Mouse (Mus musculus): ENCODE measurements around the gene Tox4. TPM values are rescaled to one million over a fixed set of nuclear protein-coding genes. Genes with fewer than 3 reads are reported as not detected.

The Tox4 gene
- total RNA-seq (2014; rRNA removed; ENCODE audit: low replicate concordance) (30.1 and 63.3 TPM in 2 replicates), polyA plus RNA-seq (2015; fragmentation: Nextera tagmentation; extraction: Ambion mirVana) (21.8 and 22.0 TPM in 2 replicates)

DNA sequence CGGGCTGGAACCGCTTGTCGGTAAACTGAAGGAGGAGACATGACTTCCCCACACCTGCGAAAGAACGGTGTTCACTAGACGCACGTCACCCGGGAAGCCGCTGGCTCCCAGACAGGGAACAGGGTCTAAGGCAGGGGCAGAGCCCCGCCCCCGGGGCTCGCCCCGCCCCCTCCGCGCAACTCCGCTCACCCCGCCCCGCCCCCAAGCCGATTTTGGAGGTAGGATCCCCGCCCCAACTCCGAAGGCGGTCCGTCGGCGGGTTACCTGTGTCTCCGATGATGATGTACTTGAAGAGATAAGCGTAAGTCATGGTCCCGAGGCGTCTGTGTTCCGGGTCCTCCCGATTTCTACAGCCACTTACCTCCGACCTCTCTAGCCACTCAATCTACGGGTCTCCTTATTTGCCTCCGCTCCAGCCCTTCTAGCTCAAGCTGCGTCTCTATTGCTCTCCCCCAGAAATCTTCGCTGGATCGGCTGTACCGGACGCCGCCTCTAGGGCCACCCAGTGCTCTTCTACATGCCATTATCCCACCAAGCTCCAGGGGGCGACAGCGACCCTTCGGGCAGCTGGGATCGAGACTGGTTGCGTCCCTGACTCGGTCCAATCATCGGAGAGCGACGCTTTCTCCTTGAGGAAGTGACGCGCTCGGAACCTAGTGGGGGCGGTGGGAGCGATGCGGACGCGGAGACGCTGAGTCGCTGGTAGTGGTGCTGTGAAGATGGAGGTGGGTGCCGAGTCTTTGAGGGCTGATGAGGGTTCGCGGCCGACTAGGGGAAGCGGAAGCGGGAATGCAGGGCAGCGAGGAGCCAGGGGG lies at the start of gene Tox4, which contains the start of gene Rab2b:
TSS of gene Tox4 (plus strand) at position 215 of the 815 bp plus-strand sequence.
TSS of gene Rab2b (minus strand) at position 614 of the 815 bp plus-strand sequence.
- Histone ChIP-seq H3K27ac (ENCODE audit: low read depth) (peak within 1 kb of the TSS; percentile 87), H3K36me3 (replicated peaks; ENCODE audit: control insufficient read depth, insufficient read depth, low read length) (peaks cover 15% of the 10 kb centered on the region), H3K4me1 (ENCODE audit: control insufficient read depth, insufficient read depth) (no peaks in the 10 kb centered on the region), H3K4me3 (ENCODE audit: low read depth, low read length) (peak within 1 kb of the TSS; percentile 88), H3K4me2 (ENCODE audit: low read depth, low read length) (peak within 1 kb of the TSS; percentile 69), H3K9ac (replicated peaks; ENCODE audit: low read depth, low read length) (peak within 1 kb of the TSS; percentile 86), H3K9me3 (replicated peaks; ENCODE audit: control insufficient read depth, low read length) (no peaks in the 10 kb centered on the region), H3K27me3 (ENCODE audit: control insufficient read depth, insufficient read depth, low read length) (no peaks in the 10 kb centered on the region)
- DNase-seq (ENCODE audit: low spot score) (peak; percentile 98), ATAC-seq (ENCODE audit: insufficient read depth, low read depth) (peak; percentile 95)
- peak; percentile 51; the same call in 1 of the 2 replicates for TF ChIP-seq EP300 (IDR thresholded peaks at IDR 0.05; ENCODE audit: low read depth)
- peak; percentile 100 for TF ChIP-seq CTCF (IDR thresholded peaks at IDR 0.05; ENCODE audit: low read depth)
- WGBS: under 1% methylated on average over 66 of the region's 66 CpGs

GRCm38 (mm10) chr14:52232249-52232648 lies 46.7 kb upstream of the Tox4 start:
- 71% methylated on average over 6 of the region's 6 CpGs for WGBS
- Histone ChIP-seq H3K27ac (ENCODE audit: low read depth) (no peak overlapping the region), H3K4me1 (ENCODE audit: control insufficient read depth, insufficient read depth) (no peaks in the 10 kb centered on the region), H3K9ac (replicated peaks; ENCODE audit: low read depth, low read length) (no peak overlapping the region), H3K36me3 (replicated peaks; ENCODE audit: control insufficient read depth, insufficient read depth, low read length) (peaks cover 88% of the 10 kb centered on the region), H3K4me3 (ENCODE audit: low read depth, low read length) (no peak overlapping the region), H3K27me3 (ENCODE audit: control insufficient read depth, insufficient read depth, low read length) (no peaks in the 10 kb centered on the region), H3K4me2 (ENCODE audit: low read depth, low read length) (no peak overlapping the region), H3K9me3 (replicated peaks; ENCODE audit: control insufficient read depth, low read length) (no peaks in the 10 kb centered on the region)
- DNase-seq (ENCODE audit: low spot score) (no peak), ATAC-seq (ENCODE audit: insufficient read depth, low read depth) (no peak)
- TF ChIP-seq CTCF (IDR thresholded peaks at IDR 0.05; ENCODE audit: low read depth) (no peak), EP300 (IDR thresholded peaks at IDR 0.05; ENCODE audit: low read depth) (no peak)

DNA sequence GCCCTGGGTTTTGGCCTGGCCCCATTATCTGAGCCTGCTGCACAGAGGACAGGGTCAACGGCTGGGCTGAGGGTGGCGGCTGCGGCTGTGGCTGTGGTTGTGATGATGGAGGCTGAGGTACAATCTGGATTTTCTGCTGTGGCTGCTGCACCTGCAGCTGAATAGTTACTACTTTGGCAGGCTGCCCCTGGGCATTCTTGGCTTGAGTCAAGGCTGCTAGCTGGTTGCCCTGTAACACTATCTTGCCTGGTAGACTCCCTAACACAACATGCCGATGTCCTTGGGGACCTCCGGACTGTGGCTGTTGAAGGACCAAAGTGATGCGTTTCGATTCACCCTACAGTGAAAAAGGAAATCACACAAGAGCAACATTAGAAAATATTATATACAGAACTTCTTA lies 43.8 kb upstream of the Tox4 start:
- Histone ChIP-seq H3K27me3 (ENCODE audit: control insufficient read depth, insufficient read depth, low read length) (no peaks in the 10 kb centered on the region), H3K9me3 (replicated peaks; ENCODE audit: control insufficient read depth, low read length) (no peaks in the 10 kb centered on the region), H3K4me1 (ENCODE audit: control insufficient read depth, insufficient read depth) (no peaks in the 10 kb centered on the region), H3K9ac (replicated peaks; ENCODE audit: low read depth, low read length) (0 out of 2 replicates have a peak overlapping the region, but pooled peaks have one; percentile 6), H3K4me3 (ENCODE audit: low read depth, low read length) (no peak overlapping the region), H3K27ac (ENCODE audit: low read depth) (no peak overlapping the region), H3K4me2 (ENCODE audit: low read depth, low read length) (no peak overlapping the region), H3K36me3 (replicated peaks; ENCODE audit: control insufficient read depth, insufficient read depth, low read length) (peaks cover 68% of the 10 kb centered on the region)
- DNase-seq (ENCODE audit: low spot score): no peak
- TF ChIP-seq CTCF (IDR thresholded peaks at IDR 0.05; ENCODE audit: low read depth): no peak
- TF ChIP-seq EP300 (IDR thresholded peaks at IDR 0.05; ENCODE audit: low read depth): no peak
- WGBS: 57% methylated on average over 7 of the region's 7 CpGs
- ATAC-seq (ENCODE audit: insufficient read depth, low read depth): peak; percentile 75

DNA sequence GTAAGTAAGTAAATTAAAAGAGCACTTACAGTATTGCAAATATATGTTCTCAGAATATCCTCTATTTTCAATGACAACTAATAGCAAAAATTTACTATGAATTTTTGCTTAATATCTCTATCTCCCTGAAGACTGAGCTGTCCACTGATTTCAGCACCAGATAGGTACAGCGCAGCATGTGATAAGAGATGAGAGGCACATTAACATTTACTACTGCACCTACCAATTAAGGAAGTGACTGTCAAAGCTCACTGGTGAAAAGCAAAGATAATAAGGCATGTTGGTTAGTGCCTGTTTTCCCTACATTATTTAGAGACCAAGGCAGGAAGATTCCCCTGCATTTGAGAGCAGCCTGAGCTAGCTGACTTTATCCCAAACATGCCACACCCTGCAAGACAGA lies 42.7 kb upstream of the Tox4 start:
- no peak overlapping the region for H3K27ac ChIP-seq (ENCODE audit: low read depth)
- ATAC-seq (ENCODE audit: insufficient read depth, low read depth) (no peak), DNase-seq (ENCODE audit: low spot score) (no peak)
- H3K4me1 ChIP-seq (ENCODE audit: control insufficient read depth, insufficient read depth): no peaks in the 10 kb centered on the region
- H3K36me3 ChIP-seq (replicated peaks; ENCODE audit: control insufficient read depth, insufficient read depth, low read length): peaks cover 57% of the 10 kb centered on the region
- no peaks in the 10 kb centered on the region for H3K9me3 ChIP-seq (replicated peaks; ENCODE audit: control insufficient read depth, low read length)
- H3K9ac ChIP-seq (replicated peaks; ENCODE audit: low read depth, low read length): no peak overlapping the region
- no peaks in the 10 kb centered on the region for H3K27me3 ChIP-seq (ENCODE audit: control insufficient read depth, insufficient read depth, low read length)
- H3K4me2 ChIP-seq (ENCODE audit: low read depth, low read length): no peak overlapping the region
- H3K4me3 ChIP-seq (ENCODE audit: low read depth, low read length): no peak overlapping the region
- WGBS: 90% methylated on average over 1 of the region's 1 CpGs
- TF ChIP-seq EP300 (IDR thresholded peaks at IDR 0.05; ENCODE audit: low read depth) (no peak), CTCF (IDR thresholded peaks at IDR 0.05; ENCODE audit: low read depth) (no peak)

GRCm38 (mm10) chr14:52244041-52244689 lies 34.8 kb upstream of the Tox4 start:
- no peaks in the 10 kb centered on the region for H3K27me3 ChIP-seq (ENCODE audit: control insufficient read depth, insufficient read depth, low read length)
- H3K9me3 ChIP-seq (replicated peaks; ENCODE audit: control insufficient read depth, low read length): no peaks in the 10 kb centered on the region
- H3K36me3 ChIP-seq (replicated peaks; ENCODE audit: control insufficient read depth, insufficient read depth, low read length): no peaks in the 10 kb centered on the region
- peak overlapping the region; percentile 79 for H3K4me3 ChIP-seq (ENCODE audit: low read depth, low read length)
- 0 out of 2 replicates have a peak, but pooled peaks cover 7% of the 10 kb centered on the region for H3K4me1 ChIP-seq (ENCODE audit: control insufficient read depth, insufficient read depth)
- H3K27ac ChIP-seq (ENCODE audit: low read depth): peak overlapping the region; percentile 73
- no peak for TF ChIP-seq EP300 (IDR thresholded peaks at IDR 0.05; ENCODE audit: low read depth)
- no peak for TF ChIP-seq CTCF (IDR thresholded peaks at IDR 0.05; ENCODE audit: low read depth)
- peak; percentile 97 for DNase-seq (ENCODE audit: low spot score)
- under 1% methylated on average over 32 of the region's 32 CpGs for WGBS
- peak overlapping the region; percentile 68 for H3K9ac ChIP-seq (replicated peaks; ENCODE audit: low read depth, low read length)
- peak overlapping the region; percentile 65 for H3K4me2 ChIP-seq (ENCODE audit: low read depth, low read length)
- peak; percentile 99 for ATAC-seq (ENCODE audit: insufficient read depth, low read depth)
